Mouse (Mus musculus) spleen, embryonic (tissue): Measurements from ENCODE around the gene Eva1a.

Source experiments
- CTCF ChIA-PET: fragments of 350-600 bp; sonication (Branson Sonifier 250); formaldehyde crosslinking; loops from one replicate; lab custom pipeline; 2022; lab: Charles Lee

The Eva1a gene

DNA sequence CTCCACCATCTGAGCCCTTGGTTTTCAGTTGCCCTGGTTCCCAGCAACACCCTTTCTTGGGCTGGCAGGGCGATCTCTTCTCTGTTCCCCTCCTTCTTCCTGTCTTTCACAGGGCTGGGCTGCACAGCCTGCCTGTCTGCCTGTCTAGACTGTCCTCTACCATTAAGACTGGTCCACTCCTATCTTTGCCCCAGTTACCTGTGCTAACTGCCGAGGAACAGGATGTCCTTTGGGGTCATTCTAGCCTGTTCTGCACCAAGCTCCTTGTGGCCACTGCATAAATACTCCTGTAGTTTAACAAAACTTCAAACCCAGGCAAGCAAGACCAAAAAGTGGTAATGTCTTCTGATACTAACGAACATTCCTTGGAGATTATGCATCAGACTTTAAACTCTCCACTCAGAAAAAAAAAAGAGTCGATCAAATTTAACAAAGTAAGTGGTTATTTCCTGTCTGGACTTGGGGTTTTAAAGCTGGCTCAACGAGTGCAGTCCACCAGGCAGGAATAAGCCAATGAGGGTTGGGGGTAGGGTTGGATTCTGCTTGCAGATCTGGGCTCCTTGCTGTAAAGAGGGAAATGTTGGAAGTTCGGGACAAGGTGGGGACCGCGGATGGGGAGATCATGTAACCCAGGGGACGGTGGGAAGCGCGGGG lies at the start of gene Eva1a:
Eva1a (plus strand) TSS at position 210 of the 654 bp plus-strand sequence.
- CTCF ChIA-PET, result interaction anchor here (0.7 kb wide), 1 partner anchor 103 kb away, joined by 4 read pairs; no protein-coding TSS in a partner anchor

DNA sequence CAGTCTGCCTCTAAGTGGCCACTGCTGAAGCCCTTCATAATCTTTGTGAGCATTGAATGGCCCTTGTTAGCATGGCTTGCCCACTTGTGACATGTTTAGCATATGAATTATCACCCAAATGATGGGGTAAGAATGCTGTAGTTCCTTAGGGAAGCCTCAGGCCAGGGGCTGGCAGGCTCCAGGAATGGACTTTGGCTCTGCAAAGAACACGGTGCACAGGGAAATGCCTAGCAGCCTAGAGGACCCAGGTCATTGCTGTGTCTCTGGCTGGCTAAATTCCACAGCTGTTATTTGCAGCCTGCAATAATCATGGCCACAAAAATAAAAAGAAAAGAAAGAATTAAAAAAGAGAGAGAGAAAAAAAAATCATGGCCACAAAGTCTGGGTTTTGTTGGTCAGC lies 28.5 kb upstream of the Eva1a start:
- CTCF ChIA-PET, result no interaction called here

DNA sequence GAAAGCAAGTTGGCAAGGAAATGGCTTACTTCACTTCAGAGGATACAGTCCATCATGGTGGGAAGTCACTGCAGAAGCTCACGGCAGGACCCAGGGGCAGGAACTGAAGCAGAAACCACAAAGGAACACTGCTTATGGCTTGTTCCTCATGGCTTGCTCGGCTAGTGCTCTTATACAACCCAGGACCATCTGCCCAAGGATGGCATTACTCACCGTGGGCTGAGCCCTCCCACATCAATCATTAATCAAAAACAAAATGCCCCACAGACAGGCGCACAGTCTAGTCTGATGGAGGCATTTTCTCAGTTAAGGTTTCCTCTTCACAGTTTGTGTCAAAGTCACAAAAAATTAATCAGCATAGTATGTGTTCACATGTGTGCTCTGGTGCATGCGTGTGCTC lies 19.8 kb upstream of the Eva1a start:
- CTCF ChIA-PET, result no interaction called here

DNA sequence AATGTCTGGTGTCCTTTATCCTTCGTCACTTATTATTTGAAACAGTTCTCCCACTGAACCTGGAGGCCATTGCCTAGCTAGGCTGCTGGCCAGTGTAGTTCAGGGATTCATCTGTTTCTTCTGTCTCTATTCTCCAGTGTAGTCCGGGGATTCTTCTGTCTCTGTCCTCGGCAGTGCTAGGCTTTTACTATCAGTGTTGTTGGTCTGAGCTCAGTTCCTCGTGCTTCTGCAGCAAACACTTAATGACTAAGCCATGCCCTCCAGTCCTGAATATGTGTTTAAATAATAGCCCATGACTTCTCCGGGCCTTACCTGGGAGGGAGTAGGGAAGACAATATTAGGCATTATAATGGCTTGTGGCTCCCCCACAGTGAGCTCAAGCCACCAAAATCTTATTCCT lies 19.3 kb upstream of the Eva1a start:
- CTCF ChIA-PET, result no interaction called here

DNA sequence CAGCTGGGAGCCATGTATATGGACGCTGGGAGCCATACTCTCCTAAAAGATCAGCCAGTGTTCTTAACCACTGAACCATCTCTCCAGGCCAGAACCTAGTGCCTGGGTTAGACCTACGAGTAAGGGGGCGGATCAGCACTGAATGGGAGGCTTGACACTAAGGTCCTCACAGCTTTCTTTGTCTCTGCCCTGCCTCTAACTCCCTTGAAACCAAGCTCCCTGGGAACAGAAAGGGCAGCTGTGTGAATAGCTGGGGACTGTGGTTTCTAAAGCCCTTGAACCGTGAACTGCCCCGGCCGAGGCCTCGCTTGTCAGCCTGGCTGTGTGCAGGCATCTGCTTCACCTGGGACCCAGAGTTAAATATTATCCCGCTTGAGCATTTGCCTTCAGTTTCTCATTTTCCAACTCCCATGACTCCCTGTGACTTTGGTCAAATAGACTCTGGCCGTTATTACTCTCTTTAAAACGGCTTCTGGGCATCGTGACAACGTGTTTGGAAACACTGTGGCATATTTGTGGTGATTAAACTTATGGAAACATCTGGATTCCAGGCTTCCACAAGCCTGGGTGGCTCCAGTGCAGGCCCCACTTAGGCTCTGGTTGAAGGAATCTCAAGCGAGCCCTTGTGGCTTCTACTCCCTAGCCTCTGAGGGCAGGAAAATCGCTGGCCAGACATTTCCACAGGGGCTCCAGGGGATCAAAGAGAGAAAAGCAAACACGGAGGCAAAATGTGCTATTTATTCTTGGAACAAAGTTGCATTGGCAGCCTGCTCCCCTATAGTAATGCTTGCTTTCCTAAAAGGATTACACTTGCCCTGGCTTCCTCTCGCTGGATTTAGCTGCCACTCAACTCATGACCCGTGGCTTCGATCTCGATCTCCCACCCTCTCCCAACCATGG lies 11.0 kb upstream of the Eva1a start:
- CTCF ChIA-PET, result no interaction called here

DNA sequence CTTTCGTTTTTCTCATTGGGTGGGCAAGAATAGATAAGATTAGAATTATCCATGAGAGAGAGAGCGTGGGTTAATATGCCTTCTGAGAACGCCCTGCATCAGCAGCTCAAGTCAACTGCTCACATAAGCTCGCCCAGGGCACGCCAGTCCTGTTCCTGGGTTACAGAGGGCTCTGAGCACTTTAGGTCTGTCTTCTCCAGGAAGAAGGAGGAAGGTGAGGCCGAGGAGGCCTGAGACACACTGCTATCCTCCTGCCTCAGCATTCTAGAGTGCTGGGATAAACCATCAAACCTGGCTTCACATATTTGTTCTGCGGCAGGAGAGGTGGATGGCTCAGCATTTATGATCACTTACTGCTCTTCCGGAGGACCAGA lies 10.3 kb upstream of the Eva1a start:
- CTCF ChIA-PET, result no interaction called here

DNA sequence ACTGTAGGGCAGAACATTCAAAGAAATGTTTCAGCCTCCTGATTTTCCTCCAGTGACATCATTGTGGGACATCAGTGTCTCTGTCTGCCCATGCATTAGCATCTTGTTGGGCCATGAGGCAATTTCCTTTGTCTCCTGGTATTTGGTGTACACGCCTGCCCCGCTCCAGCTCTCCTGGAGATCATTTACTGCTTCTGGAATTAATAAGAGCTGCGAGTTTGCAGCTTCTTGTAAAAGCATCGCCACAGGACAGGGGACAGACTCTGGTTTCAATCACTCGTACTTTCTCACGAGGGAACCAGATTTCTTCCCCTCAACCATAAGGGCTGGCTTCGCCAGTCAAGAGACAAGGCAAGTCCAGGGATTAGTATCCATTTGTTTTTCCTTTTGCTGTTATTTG lies 3.6 kb upstream of the Eva1a start:
- CTCF ChIA-PET, result no interaction called here

DNA sequence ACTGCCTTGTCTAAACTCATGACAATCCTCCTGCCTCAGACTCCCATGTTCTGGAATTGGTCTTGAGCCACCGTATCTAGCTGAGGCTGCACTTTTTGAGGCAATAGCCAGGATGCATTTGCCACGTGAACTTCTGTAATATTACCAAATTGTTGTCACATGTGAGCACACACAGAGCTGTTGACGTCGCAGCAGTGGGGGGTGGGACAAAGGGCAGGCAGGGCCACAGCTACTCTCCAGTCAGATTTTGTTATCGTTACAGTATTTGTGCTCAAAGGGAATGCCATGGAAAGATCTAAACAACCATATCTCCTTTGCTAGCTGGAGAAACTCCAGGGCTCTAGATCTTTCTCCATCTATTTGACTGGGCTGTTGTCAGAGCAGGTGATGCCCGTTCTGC lies 1.6 kb upstream of the Eva1a start:
- CTCF ChIA-PET, result no interaction called here

DNA sequence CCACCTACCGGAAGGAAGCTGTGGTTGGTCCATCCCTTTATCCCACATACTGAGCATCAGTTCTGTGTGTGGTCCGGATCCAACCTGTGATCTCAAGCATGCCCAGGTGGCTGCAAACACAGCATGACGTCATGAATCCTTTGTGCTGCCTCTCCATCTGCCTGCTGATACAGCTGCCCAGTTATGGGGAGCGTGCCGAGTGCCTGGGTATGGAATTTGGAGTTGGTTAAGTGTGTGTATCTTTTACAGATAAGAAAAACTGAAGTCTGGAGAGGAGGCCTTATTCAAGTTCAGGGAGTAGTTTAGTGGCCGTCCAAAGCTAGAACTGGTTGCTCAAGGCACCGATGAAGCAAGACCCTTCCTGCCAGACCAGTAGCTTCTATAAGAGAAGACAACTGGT lies 875 bp upstream of the Eva1a start:
- CTCF ChIA-PET, result no interaction called here

DNA sequence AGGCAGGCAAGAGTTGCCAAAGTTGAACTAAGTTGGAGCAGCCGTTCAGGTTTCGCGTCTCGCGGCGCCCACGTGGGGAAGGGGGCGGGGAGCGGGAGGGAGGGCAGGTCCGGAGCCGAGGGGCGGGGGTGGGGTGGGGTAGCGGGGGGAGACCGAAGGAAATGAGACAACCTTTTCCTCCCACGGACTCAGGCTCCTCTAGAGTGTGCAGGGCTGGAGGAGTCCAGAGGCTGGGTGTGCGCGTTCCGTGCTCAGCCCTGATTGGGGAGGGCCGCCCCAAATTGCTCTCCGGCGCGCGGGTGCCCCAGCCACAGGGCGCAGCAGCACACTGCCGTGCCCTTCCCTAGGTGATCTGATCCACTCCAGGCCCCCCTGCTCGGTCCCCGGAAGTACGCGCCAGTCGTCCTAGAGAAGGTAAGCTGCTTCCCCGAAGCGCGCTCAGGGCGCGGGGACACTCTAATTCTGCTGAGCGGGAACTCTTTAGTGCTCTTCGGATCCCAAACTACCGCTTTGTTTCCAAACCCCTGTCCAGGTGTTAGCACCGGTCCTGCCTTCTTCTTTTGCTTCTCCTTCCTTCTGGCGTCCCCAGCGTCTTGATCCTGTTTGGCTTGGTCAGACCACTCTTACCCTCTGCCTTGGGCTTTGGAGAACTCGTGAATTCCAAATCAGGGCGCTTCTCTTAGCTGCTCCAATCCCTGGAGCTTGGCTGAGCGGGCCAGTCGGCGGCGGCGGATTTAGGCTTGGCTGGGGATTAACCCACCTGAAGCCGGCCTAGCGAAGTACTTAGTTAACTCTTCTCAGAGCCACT lies 849 bp downstream of the Eva1a start:
- CTCF ChIA-PET, result interaction anchor here (0.7 kb wide), 1 partner anchor 102 kb away, joined by 4 read pairs; no protein-coding TSS in a partner anchor

DNA sequence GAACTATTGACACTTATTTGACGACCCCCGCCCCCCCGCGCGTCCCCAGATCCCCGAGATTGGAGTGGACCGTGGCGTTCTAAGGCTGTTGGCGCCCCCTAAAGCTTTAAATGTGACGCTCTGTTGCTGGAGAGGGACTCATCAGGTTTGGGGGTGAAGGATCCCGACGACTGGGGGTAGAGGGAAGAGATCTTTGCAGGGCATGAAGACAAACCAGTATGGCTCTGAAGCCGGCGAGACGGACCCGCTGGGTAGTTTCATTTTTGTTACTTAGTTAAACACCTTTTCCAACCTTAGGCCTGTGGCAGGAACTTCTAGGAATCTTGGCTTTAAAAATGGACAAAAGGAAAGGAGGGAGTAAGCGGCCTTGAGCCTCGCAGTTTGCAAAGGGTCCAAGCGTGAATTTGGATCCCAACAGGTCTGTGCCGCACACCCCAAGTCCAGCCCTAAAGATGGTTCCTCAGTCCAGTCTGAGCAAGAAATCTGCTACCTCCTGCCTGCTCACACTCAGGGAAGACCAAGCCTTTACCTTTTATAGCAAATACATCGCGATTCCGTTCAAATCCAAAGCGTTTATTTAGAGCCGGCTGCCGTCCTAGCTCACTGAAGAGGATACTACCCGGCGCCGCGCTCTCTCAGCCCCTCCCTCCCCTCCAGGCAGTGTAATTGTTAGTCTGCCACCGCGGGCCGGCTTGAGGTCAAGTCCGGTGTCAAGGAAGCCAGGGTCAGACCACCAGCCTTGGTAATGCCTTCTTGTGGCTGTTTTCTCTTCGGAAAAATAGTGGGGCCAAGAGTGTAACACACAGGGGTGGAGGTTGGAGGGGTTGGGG lies 1.7 kb downstream of the Eva1a start:
- CTCF ChIA-PET, result no interaction called here

DNA sequence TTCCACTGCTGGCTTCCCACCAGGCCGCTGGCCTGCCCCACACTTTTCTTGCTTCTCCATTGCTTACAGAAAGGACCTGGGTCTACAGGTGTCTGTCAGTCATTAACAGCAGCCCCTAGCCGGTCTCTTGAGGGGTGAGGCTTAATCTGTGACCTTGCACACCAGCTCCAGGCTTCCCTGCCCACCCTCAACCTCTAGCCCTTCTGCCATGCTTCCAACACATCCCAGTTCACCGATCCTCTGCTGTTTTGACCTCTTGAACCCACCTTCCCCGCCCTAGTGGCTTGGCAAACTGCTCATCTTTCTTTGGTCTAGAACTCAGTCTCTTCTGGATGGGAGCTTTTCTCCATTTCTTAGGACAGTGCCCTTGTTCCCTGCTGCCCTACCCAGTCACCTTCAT lies 2.8 kb downstream of the Eva1a start:
- CTCF ChIA-PET, result no interaction called here

DNA sequence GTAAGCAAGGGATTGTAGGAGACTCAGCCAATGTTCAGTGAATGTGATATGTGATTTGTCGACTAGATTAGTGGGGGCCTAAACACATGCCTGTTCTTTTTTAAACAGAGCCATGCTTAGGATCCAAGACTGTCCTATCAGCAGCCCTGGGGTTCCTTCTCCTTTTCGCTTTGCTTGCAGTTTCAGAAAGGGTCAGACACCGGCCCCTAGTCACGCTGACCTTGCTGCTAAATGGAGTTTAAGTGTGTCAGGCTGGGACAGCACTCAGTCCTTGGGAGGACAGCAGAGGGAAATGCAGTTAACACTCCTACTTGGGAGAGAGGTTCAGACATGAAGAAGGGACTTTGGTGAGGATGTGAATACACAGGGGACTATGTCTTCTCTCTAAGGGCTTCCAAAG lies 3.7 kb downstream of the Eva1a start:
- CTCF ChIA-PET, result no interaction called here

DNA sequence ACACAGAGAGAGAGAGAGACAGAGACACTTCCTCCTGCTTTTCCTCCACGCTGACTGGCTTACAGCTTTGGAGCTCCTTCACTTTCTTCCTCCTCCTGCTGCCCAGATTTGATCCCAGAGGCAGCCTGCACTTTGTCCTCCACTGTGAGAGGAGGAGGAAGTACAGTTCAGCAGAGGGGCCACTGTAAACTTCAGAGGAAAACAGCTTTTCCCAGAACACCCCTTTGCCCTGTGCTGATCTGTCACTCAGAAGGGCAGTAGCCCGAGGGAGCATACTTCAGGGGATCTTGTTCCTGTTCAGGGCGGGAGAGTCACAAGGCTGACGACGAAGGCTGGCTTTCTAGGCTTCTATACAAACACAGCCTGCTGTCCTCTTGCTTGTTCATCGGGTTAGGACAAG lies 7.1 kb downstream of the Eva1a start:
- CTCF ChIA-PET, result no interaction called here

DNA sequence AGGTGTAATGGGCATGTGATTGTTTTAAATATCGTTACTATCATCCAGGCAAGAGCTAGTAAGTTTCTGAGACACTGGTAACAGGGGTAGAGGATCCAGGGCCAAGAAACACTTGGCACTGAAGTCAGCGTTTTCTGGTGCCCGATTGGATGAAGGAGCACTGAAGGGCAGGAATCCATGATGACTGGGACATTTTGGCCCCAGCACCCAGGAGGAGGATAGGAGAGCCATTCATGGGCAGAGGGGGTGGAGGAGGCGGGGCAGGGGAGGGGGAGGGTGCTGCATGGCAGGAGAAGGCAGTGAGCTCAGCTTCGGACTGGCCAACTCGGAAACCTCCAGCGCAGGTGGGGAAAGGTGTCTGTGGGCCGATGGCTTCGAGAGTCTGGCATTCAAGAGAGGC lies 9.4 kb downstream of the Eva1a start:
- CTCF ChIA-PET, result no interaction called here

DNA sequence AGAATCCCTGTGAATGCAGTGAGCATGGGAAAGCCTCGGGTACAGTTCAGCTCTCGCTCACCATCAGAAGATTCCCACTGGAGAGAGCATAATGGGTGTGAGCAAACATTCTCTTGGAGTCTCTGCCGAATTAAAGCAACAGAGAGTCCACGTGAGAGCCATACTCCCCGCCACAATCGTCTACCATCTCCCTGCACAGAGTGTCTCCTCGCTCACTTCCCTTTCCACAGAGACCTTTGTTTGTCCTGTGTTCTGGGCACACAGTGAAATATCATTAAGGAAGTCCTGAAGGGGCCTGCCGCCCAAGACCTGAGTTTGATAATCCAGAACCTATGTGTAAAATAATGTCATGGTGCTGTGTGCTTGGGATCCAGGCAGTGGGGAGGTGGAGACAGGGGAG lies 10.7 kb downstream of the Eva1a start:
- CTCF ChIA-PET, result no interaction called here

DNA sequence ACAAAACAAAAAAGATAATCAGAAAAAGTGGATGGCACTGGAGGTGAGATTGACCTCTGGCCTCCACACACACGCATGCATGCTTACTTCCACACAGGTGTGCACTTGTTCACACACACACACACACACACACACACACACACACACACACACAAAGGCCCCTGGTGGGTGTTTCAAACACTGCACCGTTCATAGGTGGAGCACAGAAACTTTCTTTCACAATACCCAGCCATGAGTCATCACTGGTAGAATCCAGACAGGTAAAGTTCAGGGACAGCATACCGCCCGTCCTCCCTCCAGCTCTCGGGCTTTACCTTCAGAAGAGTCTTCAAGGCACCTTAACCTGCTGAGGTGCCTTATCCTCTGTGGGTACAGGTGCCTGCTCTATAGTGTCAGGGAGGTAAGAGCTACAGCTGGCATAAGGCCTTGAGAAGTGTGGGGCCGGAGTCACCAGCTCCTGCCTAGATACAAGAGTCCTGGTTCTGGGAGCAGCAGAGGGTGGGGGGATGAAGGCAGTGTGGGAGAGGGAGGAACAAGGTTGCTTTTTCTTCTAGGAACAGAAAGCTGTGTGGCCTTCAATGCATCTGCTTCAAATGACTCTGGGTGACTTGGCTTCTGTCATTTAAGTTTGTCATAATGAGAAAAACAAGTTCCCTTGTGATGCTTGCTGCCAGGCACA lies 11.3 kb downstream of the Eva1a start:
- CTCF ChIA-PET, result no interaction called here

DNA sequence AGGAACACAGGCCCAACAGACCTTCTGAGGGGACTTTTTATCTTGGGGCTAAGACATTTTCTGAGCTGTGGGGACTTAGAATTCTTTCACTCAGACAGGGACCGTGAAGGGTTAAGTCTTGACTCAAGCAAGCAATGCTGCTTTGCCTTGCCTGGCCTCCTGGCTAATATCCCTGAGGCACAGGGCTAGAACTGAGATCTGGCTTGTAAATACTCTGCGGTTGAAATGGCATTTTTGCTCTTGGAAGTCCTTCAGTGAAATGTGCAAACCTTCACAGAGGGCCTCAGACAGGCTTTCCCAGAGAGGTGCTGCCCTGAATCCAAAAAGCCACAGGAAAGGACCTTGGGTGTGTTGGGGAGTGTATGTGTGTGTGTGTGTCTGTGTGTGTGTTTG lies 11.9 kb downstream of the Eva1a start:
- CTCF ChIA-PET, result no interaction called here

DNA sequence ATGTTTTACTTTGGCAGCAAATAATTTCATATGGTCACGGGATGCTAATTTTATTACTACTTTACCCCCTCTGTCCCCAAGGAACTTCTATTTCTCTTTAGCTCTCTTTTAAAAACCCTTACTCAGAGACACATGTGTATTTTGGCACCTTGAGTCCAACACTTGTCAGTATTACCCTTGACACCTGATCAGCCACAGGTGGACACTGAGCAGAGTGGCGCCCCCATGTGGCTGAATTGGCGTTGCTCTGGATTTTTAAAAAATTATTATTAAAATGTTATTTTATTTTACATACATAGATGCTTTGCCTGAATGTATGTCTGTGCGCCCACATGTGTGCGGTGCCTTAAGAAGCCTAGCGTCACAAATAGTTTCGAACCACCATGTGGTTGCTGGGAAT lies 14.0 kb downstream of the Eva1a start:
- CTCF ChIA-PET, result no interaction called here

DNA sequence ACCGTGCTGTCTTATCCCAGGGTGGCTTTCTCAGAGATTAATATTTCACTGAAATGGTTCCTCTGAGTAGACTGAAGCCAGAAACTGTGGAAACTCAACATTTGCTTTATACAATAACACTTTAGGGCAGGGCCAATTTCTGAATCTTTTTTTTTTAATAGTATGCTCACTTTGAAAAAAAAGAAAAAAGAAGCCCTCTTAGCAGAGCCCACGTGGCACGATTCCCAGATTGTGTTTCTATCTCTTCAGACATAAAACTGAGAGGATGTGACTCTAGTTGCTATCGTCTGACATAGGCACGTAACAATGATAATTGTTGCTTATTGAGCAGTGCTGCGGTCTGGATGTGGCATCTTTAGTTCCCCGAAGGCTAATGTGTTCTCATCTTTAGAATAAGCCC lies 19.1 kb downstream of the Eva1a start:
- CTCF ChIA-PET, result no interaction called here

DNA sequence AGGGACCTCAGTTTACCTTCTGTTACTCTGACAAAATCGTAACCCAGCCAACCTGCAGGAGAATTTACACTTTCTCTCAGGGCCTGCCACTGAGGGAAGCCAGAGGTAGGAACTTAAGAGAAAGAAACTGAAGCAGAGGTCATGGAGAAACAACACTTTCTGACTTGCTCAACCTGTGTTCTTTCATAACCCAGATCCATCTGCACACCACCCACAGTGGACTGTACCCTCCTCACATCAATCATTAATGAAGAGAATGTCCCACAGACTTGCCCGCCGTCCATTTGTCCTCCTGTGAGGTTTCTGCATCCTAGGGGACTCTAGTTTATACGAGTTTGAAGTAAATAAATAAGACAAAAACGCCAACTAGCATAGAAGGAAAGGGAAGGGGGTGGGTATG lies 24.4 kb downstream of the Eva1a start:
- CTCF ChIA-PET, result no interaction called here
